Mouse (Mus musculus) Muller cell, postnatal 12 days (primary cell): ENCODE measurements around the gene Gbf1.

Source experiments
- DNase-seq: peaks from one replicate; pipeline ENCODE4 v3.0.0-alpha.2; 2015; ENCODE audit errors: inconsistent ontology term

The Gbf1 gene

DNA sequence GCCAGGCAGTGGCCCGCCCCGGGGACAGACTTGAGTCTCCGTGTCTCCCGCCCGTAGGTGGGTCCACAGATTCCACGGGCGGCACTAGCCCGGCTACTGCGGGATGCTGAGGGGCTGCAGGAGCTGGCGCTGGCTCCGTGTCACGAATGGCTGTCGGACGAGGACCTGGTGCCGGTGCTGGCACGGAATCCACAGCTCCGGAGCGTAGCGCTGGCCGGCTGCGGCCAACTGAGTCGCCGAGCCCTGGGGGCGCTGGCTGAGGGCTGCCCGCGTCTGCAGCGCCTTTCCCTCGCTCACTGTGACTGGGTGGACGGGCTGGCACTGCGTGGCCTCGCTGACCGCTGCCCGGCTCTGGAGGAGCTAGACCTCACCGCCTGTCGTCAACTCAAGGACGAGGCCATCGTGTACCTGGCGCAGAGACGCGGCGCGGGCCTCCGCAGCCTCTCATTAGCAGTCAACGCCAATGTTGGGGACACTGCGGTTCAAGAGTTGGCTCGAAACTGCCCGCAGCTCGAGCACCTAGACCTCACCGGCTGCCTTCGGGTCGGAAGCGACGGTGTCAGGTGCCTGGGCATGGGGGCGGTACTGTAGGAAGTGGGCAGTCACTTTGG is 176.8 kb downstream of the Gbf1 start:
- DNase-seq: no peak

DNA sequence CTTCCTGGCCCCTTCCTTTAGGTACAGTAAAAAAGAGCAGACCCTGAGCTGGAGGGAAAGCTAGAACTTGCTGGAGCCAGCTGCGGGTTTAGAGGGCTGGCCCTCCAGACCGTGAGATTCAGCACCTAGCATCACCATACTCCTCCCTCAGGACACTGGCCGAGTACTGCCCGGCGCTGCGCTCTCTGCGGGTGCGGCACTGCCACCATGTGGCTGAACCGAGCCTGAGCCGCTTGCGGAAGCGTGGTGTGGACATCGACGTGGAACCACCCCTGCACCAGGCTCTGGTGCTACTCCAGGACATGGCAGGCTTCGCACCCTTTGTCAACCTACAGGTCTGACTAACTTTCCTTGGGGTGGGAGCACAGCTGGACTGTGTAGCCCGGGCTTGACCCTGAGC is 177.6 kb downstream of the Gbf1 start:
- peak; percentile 79 for DNase-seq

DNA sequence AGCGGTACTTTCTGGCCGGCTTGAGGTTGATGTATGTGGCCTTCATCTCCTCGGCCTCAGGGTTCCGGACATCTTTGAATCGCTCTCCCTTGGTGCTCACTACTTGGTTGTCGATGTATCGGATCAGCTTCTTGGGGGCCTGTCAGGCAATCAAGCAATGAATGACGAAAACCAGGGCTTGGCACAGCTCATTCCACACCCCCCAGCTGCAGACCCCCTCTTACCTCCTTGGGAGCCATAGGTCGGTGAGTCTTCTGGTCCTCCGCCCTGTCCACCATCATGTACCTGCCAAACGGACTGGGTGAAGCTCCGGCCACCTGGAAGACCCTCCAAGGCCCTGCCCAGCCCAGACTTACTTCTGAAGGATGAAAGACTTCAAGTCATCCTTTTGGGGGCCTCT is 178.4 kb downstream of the Gbf1 start:
- no peak for DNase-seq

DNA sequence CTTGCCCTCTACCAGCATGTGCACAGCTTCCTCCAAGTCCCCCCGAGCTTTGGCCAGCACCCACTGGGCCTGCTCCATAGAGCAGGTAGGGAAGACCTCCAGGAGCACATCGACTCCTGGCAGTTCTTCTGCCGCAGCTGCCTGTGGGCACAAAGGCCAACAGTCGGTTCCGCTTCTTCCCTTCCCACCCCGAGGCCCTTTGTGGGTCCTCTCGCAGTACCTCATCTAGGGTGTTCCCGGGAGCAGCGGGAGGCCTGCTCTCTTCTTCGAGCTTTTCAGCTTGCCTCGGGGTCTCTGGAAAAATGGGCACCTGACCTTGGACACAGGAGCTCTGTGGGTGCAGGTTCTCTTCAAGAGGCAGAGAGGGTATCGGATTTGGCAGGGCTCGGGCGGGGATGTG is 179.0 kb downstream of the Gbf1 start:
- no peak for DNase-seq

DNA sequence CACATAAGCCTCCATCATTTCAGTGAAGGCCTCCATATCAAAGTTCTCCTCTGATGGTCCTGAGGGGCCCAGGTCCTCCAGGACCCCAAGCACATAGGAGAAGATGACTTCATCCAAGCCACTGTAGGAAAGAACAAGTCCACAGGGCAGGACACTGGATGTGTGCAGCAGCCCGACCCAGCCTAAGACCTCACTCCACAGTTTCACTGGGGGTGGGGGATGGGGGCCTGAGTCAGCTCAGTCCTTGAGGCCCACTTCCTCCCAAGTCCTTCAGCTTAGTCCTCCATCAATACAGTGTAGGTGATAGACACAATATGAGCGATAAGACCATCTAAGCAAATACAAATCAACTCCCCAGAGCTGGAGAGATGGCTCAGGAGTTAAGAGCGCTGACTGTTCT is 179.6 kb downstream of the Gbf1 start:
- DNase-seq: no peak

DNA sequence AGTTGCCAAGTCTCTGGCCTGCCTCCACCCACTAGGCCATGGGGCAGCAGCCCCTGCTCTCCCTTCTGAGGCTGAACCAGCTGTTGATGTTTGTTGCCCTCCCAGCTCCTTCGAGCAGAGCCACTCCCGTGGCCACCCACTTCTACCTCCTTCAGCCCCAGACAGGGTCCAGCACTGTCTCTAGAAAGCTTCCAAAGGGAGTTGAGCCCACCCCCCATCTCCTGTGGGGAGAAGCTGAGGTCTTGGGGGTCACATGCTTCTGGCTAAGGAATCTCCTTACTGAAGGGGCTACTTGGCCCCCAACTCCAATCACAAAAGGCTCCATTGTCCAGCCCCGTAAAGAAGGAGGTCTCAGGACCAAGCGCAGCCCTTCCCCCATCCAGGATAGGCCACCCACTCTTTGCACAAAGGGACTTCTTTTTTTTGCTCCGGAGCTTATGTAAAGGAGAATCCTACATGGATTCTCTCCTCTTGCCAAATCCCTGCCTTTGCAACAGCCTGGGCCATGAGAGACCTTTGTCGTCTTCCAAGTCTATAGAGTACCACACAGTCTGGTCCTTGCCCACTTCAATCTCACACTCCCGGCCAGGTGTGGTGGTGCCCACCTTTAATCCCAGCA is 180.5 kb downstream of the Gbf1 start:
- DNase-seq: no peak

DNA sequence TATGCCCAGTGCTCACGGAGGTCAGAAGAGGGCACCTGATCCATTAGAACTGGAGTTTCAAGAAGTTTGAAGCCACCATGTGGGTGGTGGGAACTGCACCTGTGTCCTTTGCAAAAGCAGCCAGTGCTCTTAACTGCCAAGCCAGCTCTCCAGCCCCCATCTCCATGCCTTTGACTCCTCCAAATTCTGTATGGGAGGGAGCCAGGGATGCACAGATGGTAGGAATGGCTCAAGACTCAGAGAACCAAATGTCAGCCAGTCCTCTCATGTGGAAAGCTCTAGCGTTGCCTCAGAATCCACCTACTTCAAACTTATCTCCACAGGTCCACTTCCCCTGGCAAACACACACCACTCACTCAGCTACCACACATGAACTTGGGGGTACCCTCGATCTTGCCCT is 181.6 kb downstream of the Gbf1 start:
- DNase-seq: no peak
